Mouse (Mus musculus) ES-E14 (cell line): ENCODE data around the gene Casp8ap2. TPM values are rescaled to one million over a fixed set of nuclear protein-coding genes. Genes with fewer than 3 reads are reported as not detected.
A peak's percentile ranks its signal among the peaks of the same experiment; 100 is the strongest.

Experiments used
- DNase-seq: peaks from one replicate; pipeline ENCODE4 v3.0.0-alpha.2; 2013; ENCODE audit warnings: low read depth, low spot score
- H3K27ac ChIP-seq: 2 replicates; pipeline ENCODE4 v1.5.1; 2012; ENCODE audit warnings: low read depth, mild to moderate bottlenecking, low read length, moderate library complexity, mixed read lengths; ENCODE audit not compliant: poor library complexity, insufficient read depth, severe bottlenecking
- H3K36me3 ChIP-seq: 2 replicates; pipeline ENCODE4 v1.6.1; 2012; ENCODE audit warnings: mild to moderate bottlenecking, low read length, moderate library complexity, mixed read lengths; ENCODE audit not compliant: control insufficient read depth, poor library complexity, insufficient read depth, severe bottlenecking
- H3K4me1 ChIP-seq, 2 experiments: fragments of 150-350 bp in 1 of 2; sonication (generic) in 1 of 2; 2 replicates each; pipeline ENCODE4 v1.6.1; 2012; ENCODE audit warnings: low read length in 2 of 2, mild to moderate bottlenecking in 1 of 2, mixed read lengths in 1 of 2; ENCODE audit not compliant: control insufficient read depth in 2 of 2, insufficient read depth in 2 of 2, poor library complexity in 1 of 2
- H3K4me3 ChIP-seq, 2 experiments: fragments of 150-350 bp in 1 of 2; sonication (generic) in 1 of 2; 2 replicates each; pipeline ENCODE4 v1.5.1; 2012; ENCODE audit warnings: low read length in 2 of 2, low read depth in 1 of 2, mild to moderate bottlenecking in 1 of 2, mixed read lengths in 1 of 2; ENCODE audit not compliant: insufficient read depth in 1 of 2, poor library complexity in 1 of 2, severe bottlenecking in 1 of 2
- H3K9ac ChIP-seq: 2 replicates; pipeline ENCODE4 v1.6.1; 2012; ENCODE audit warnings: low read depth, mild to moderate bottlenecking, low read length, mixed read lengths; ENCODE audit not compliant: poor library complexity, insufficient read depth, severe bottlenecking
- H3K9me3 ChIP-seq: fragments of 150-350 bp; sonication (generic); 2 replicates; pipeline ENCODE4 v1.6.1; 2012; ENCODE audit warnings: low read depth, mild to moderate bottlenecking, low read length; ENCODE audit not compliant: control insufficient read depth, insufficient read depth
- CHD2 ChIP-seq: IDR thresholded peaks from 2 replicates; pipeline ENCODE4 v1.6.1; 2014; ENCODE audit warnings: mild to moderate bottlenecking, low read depth, low read length, inconsistent platforms
- HCFC1 ChIP-seq: IDR thresholded peaks from 2 replicates; pipeline ENCODE4 v1.6.1; 2012; ENCODE audit warnings: low read length, inconsistent platforms, borderline replicate concordance; ENCODE audit not compliant: insufficient read depth
- MAFK ChIP-seq: IDR thresholded peaks from 2 replicates; pipeline ENCODE4 v1.6.1; 2014; ENCODE audit warnings: mild to moderate bottlenecking, low read depth, low read length, inconsistent platforms; ENCODE audit not compliant: insufficient read depth
- ZC3H11A ChIP-seq: IDR thresholded peaks from 2 replicates; pipeline ENCODE4 v1.6.1; 2012; ENCODE audit warnings: low read depth, mild to moderate bottlenecking, inconsistent platforms, low read length, borderline replicate concordance
- ZNF384 ChIP-seq: IDR thresholded peaks from 2 replicates; pipeline ENCODE4 v1.6.1; 2012; ENCODE audit warnings: low read depth, low read length, inconsistent platforms
- in situ Hi-C, 2 experiments: fragments of 600-800 bp; cut with MboI; formaldehyde crosslinking; loops; one replicate each; pipeline ENCODE4 v1.15.1; 2025; ENCODE audit warnings: low sequenced_read_pairs in 2 of 2, inconsistent platforms in 1 of 2; ENCODE audit not compliant: unreplicated experiment in 2 of 2
- total RNA-seq: library from RNA; depleted of rRNA; stranded (reverse); fragments of 300-350 nt; gene quantifications from 2 replicates; pipeline ENCODE4 v1.2.3, GENCODE M21; 2012

The Casp8ap2 gene
- total RNA-seq, 1 experiment = 39.0 TPM

DNA sequence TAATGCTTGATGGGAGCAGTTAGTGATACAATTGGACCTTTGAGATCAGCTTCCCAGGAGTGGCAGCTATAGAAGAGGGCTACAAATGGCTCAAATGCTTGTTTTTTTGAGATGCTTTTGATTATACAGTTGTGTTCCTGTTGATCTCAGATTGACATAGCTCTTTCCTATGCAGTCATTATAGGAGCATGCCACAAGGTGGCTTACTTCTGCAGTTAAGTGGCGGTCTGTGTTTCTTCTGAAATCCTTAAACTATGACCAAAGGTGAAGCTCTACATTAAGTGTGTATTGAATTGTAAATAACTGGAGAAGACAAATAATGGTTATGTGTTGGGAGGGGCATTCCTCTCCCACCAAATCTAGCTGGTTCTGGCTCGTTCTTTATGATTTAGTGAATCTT is 54.6 kb downstream of the Casp8ap2 start:
- DNase-seq = no peak
- H3K27ac ChIP-seq = no peak overlapping the region
- TF ChIP-seq ZC3H11A (no peak), CHD2 (no peak), HCFC1 (no peak), ZNF384 (no peak), MAFK (no peak)
- H3K4me3 ChIP-seq = no peak overlapping the region
- H3K9ac ChIP-seq = no peak overlapping the region
- in situ Hi-C loops = no loop called here
- no peaks in the 10 kb centered on the region for H3K4me1 ChIP-seq
- no peaks in the 10 kb centered on the region for H3K9me3 ChIP-seq
- H3K36me3 ChIP-seq = peaks cover 34% of the 10 kb centered on the region

DNA sequence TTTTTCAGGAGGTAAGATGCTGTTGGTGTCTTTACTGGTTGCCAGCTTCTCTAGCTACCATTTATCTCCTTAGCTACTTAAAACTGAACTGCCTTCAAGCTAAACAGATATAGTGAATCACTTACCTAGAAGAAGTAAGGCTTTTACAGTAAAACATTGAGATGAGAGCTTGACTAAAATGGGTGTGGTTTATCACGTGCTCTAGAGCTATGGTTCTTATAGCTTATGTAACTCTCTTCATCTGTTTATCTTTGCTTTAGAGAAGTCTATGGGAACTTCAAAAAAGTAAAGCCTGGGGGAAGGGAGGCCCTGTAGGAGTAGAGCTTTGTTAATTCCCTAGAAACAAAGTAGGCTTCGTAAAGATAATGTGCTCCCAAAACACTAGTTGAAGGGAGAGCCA is 58.8 kb downstream of the Casp8ap2 start:
- no peaks in the 10 kb centered on the region for H3K9me3 ChIP-seq
- no peak overlapping the region for H3K27ac ChIP-seq
- H3K9ac ChIP-seq = no peak overlapping the region
- H3K4me1 ChIP-seq = no peaks in the 10 kb centered on the region
- no peak for DNase-seq
- no peak for TF ChIP-seq CHD2
- no peak for TF ChIP-seq ZC3H11A
- TF ChIP-seq MAFK = no peak
- TF ChIP-seq HCFC1 = no peak
- no peak for TF ChIP-seq ZNF384
- in situ Hi-C loops = no loop called here
- peaks cover 38% of the 10 kb centered on the region for H3K36me3 ChIP-seq
- no peak overlapping the region for H3K4me3 ChIP-seq

DNA sequence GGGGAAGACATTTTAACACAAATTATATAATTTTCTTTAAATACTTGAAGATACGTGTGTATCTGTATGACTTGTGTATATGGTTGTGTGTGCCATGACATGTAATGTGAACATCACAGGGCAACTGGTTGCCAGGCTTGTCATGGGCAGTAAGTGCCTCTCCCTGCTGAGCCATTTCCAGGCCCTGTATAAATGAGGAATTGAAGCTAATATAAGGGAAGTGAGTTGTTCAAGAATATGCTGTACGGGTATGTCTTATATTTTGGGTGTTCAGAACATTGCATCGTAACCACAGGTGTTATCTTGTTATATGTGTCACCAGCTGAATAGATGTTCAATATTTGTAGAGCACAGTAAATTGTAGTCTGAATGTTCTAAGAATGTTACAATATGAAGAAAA is 62.2 kb downstream of the Casp8ap2 start:
- Histone ChIP-seq H3K4me1 (no peaks in the 10 kb centered on the region), H3K36me3 (peaks cover 32% of the 10 kb centered on the region), H3K4me3 (no peak overlapping the region), H3K27ac (no peak overlapping the region), H3K9ac (no peak overlapping the region), H3K9me3 (no peaks in the 10 kb centered on the region)
- DNase-seq = no peak
- in situ Hi-C loops = no loop called here
- no peak for TF ChIP-seq HCFC1
- no peak for TF ChIP-seq ZC3H11A
- TF ChIP-seq CHD2 = no peak
- TF ChIP-seq MAFK = no peak
- TF ChIP-seq ZNF384 = no peak

DNA sequence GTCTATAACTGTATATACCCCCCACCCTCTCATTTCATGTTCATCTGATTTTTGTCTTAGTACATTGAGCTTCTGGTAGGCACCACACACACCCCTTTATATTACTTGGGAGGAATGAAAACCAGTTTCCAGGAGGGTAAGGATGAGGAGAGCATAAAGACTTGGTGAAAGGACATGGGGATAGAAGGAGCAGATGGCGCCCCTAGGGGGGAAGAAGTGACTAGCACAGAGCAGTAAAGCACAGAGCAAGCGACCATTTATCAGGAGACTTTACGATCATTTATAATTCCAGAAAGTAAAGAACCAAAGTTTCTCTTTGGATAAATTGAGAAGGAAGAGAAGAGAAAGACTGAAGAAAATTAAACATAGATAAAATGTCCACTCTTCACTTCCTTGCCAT is 65.6 kb downstream of the Casp8ap2 start:
- TF ChIP-seq ZNF384 = no peak
- in situ Hi-C loops = no loop called here
- H3K9me3 ChIP-seq = no peaks in the 10 kb centered on the region
- no peak overlapping the region for H3K4me3 ChIP-seq
- H3K4me1 ChIP-seq = no peaks in the 10 kb centered on the region
- H3K36me3 ChIP-seq = peaks cover 30% of the 10 kb centered on the region
- DNase-seq = peak; percentile 22
- H3K27ac ChIP-seq = no peak overlapping the region
- H3K9ac ChIP-seq = no peak overlapping the region

DNA sequence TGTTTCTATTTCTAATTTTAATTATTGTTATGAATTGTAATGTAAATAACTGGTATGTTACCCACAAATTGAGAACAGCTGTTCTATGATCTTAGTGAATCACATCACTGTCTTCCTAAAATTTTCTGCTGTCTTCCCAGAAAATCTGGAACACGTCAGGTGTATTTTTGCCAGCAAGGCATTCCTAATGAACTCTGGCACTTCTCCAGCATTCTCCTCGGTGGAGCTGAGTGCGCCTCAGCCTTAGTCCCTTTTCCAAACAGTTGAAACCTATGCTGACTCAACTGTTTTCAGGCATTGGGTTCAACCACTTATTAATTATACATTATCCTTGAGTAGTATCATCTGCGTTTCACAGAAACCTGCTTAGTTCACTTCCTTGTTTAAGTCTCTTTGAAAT is 67.2 kb downstream of the Casp8ap2 start:
- no peak for TF ChIP-seq ZC3H11A
- no peak for TF ChIP-seq HCFC1
- no peak for TF ChIP-seq MAFK
- TF ChIP-seq CHD2 = no peak
- TF ChIP-seq ZNF384 = no peak
- Histone ChIP-seq H3K4me3 (no peak overlapping the region), H3K27ac (no peak overlapping the region), H3K4me1 (no peaks in the 10 kb centered on the region), H3K9me3 (no peaks in the 10 kb centered on the region), H3K36me3 (peaks cover 26% of the 10 kb centered on the region), H3K9ac (no peak overlapping the region)
- DNase-seq = no peak
- in situ Hi-C loops = no loop called here
